Mouse (Mus musculus) limb, embryonic 14.5 days (tissue): Measurements from ENCODE around the gene Rfx3. TPM values are rescaled to one million over a fixed set of nuclear protein-coding genes. Genes with fewer than 3 reads are reported as not detected.

Experiments used
- ATAC-seq: fragments of 200-750 bp; cut with Nextera tagmentation; 2 replicates; pipeline ENCODE4 v1.8.0; 2017; ENCODE audit warnings: low read depth, moderate number of reproducible peaks, moderate TSS enrichment; ENCODE audit not compliant: low FRiP score
- DNase-seq: peaks from one replicate; pipeline ENCODE4 v3.0.0-alpha.2; 2015; ENCODE audit warnings: low spot score
- H3K27ac ChIP-seq: fragments of 300-500 bp; sonication (generic); replicated peaks from 2 replicates; pipeline ENCODE4 v1.5.1; 2014; ENCODE audit warnings: low read depth, mild to moderate bottlenecking, low read length, moderate library complexity, mixed read lengths
- H3K27me3 ChIP-seq: fragments of 300-500 bp; sonication (generic); 2 replicates; pipeline ENCODE4 v1.6.1; 2014; ENCODE audit warnings: low read length, mixed read lengths; ENCODE audit not compliant: control insufficient read depth, insufficient read depth
- H3K36me3 ChIP-seq: fragments of 300-500 bp; sonication (generic); 2 replicates; pipeline ENCODE4 v1.6.1; 2014; ENCODE audit warnings: mild to moderate bottlenecking, low read length, moderate library complexity, mixed read lengths; ENCODE audit not compliant: control insufficient read depth, insufficient read depth
- H3K4me1 ChIP-seq: fragments of 300-500 bp; sonication (generic); 2 replicates; pipeline ENCODE4 v1.6.1; 2014; ENCODE audit warnings: antibody characterized with exemption, low read length, mixed read lengths; ENCODE audit not compliant: control insufficient read depth, insufficient read depth
- H3K4me2 ChIP-seq: fragments of 300-500 bp; sonication (generic); replicated peaks from 2 replicates; pipeline ENCODE4 v1.6.1; 2014; ENCODE audit warnings: low read depth, mild to moderate bottlenecking, low read length, moderate library complexity; ENCODE audit not compliant: severe bottlenecking
- H3K4me3 ChIP-seq: fragments of 300-500 bp; sonication (generic); replicated peaks from 2 replicates; pipeline ENCODE4 v1.5.1; 2014; ENCODE audit warnings: low read length
- H3K9ac ChIP-seq: fragments of 300-500 bp; sonication (generic); 2 replicates; pipeline ENCODE4 v1.6.1; 2014; ENCODE audit warnings: mild to moderate bottlenecking, low read depth, low read length, moderate library complexity; ENCODE audit not compliant: severe bottlenecking
- H3K9me3 ChIP-seq: fragments of 300-500 bp; sonication (generic); 2 replicates; pipeline ENCODE4 v1.6.1; 2016; ENCODE audit warnings: low read length; ENCODE audit not compliant: control insufficient read depth
- POLR2A ChIP-seq: fragments of 200-500 bp; IDR thresholded peaks from 2 replicates; pipeline ENCODE4 v1.8.0; 2012; ENCODE audit warnings: inconsistent platforms, mild to moderate bottlenecking, moderate library complexity, borderline replicate concordance; ENCODE audit not compliant: insufficient read depth, insufficient read length; ENCODE audit errors: extremely low read depth
- WGBS: fragments of 180-500 bp; shearing (Covaris S2); extraction: QIAGEN DNeasy Blood & Tissue Kit; methylation state at CpG from one replicate; pipeline ENCODE4 v1.1.7; 2014; 5-methylcytosine and 5-hydroxymethylcytosine counted together
- polyA plus RNA-seq, 2 experiments: library from polyadenylated mRNA; depleted of rRNA in 1 of 2; stranded (reverse) in 1 of 2; unstranded in 1 of 2; fragments of >200 nt; fragmentation: Nextera tagmentation in 1 of 2; extraction: Ambion mirVana in 1 of 2; gene quantifications; 2 replicates each; pipeline versions ENCODE4 v1.2.1 to v1.2.3; 2012 to 2014

The Rfx3 gene
- polyA plus RNA-seq, 2 experiments: 5.7 to 9.6 TPM

DNA sequence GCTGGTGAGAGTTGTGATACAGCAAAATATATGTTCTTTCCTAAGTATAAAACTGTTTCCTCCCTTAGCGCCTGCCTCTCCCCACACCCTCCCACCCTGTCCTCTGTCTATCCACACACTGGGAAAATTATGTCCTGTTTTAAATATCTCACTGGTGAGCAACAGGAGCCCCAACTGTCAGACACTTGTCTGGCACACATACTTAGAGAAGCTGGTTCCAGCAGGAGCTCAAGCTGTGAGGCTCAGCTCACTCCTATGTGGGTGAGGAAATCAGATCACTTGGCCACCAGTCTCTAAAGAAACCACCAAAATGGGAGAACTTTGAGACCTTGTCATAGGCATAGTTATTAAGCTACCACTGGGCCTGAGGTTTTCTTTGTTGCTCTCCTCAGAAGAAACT is 7.5 kb downstream of the Rfx3 start:
- Histone ChIP-seq H3K4me3 (no peak overlapping the region), H3K9me3 (no peaks in the 10 kb centered on the region), H3K27ac (0 out of 2 replicates have a peak overlapping the region, but pooled peaks have one; percentile 33), H3K36me3 (no peaks in the 10 kb centered on the region), H3K27me3 (no peaks in the 10 kb centered on the region), H3K4me1 (peaks cover 9% of the 10 kb centered on the region), H3K9ac (no peak overlapping the region), H3K4me2 (no peak overlapping the region)
- WGBS: 33% methylated on average over 1 of the region's 1 CpGs
- DNase-seq (no peak), ATAC-seq (no peak)
- no peak for TF ChIP-seq POLR2A

DNA sequence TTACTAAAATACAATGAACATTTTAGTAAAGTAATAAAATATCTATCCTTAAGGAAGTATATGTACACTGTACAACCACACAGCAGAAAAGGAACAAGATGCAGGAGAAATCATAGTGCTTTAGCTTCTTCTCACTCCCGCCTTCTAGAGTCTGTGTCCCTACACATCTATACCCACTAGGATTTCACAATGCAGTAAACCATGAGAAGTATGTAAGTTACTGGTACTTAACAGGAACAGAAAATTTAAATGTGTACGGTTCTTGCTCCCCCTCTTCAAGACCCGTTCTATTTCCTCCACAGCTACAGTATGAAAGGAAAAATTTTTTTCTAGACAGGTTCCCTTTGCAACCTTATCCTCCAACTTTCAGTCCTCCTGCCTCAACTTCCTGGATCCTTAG is 8.3 kb downstream of the Rfx3 start:
- Histone ChIP-seq H3K27me3 (no peaks in the 10 kb centered on the region), H3K4me3 (no peak overlapping the region), H3K27ac (no peak overlapping the region), H3K4me1 (peaks cover 9% of the 10 kb centered on the region), H3K9me3 (no peaks in the 10 kb centered on the region), H3K4me2 (no peak overlapping the region), H3K9ac (no peak overlapping the region), H3K36me3 (no peaks in the 10 kb centered on the region)
- ATAC-seq (no peak), DNase-seq (no peak)
- WGBS: 50% methylated on average over 3 of the region's 3 CpGs
- no peak for TF ChIP-seq POLR2A

DNA sequence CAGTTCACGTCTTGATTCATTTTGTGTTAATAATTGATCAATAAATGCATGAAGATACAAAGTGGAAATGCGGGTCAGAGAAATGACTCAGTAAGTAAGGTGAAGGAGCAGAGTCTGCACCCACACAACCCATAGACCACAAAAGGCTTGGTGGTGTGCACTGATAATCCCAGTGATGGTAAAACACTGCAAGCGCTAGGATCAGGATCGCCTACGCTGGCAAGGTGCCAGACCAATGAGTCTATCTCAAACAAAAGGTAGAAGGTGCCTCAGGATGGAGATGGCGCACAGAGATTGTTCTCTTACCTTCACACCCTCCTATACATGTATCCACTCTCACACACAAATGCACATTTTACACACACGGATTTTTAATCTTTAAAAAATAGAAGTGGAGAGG is 18.2 kb downstream of the Rfx3 start:
- no peak for ATAC-seq
- Histone ChIP-seq H3K27me3 (no peaks in the 10 kb centered on the region), H3K36me3 (no peaks in the 10 kb centered on the region), H3K4me1 (no peaks in the 10 kb centered on the region), H3K4me2 (no peak overlapping the region), H3K4me3 (no peak overlapping the region), H3K9ac (no peak overlapping the region), H3K9me3 (no peaks in the 10 kb centered on the region), H3K27ac (no peak overlapping the region)
- TF ChIP-seq POLR2A: no peak
- DNase-seq: no peak
- WGBS: 91% methylated on average over 7 of the region's 7 CpGs

DNA sequence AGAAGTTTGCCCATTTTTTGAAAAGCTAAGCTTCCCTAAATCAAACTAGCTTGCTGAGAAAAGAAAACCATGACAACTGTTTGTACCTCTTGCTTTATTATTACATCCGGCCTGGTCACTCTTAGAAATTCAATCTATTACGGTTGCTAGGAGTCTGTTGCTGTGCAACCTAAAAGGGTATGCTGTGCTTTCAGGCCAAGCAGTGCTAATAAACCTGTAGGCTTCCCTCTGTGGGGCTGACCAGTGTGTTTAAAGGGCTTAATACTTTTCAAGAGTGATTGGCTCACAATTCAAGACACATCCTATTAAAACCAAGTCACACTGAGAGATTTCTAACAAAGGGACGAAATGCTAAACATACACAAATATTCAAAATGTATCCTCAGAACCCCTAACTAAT is 22.2 kb downstream of the Rfx3 start:
- H3K36me3 ChIP-seq: no peaks in the 10 kb centered on the region
- H3K9ac ChIP-seq: no peak overlapping the region
- no peak for TF ChIP-seq POLR2A
- H3K27ac ChIP-seq: no peak overlapping the region
- no peaks in the 10 kb centered on the region for H3K9me3 ChIP-seq
- H3K4me2 ChIP-seq: no peak overlapping the region
- ATAC-seq (no peak), DNase-seq (no peak)
- H3K4me3 ChIP-seq: no peak overlapping the region
- WGBS: 34% methylated on average over 3 of the region's 3 CpGs
- no peaks in the 10 kb centered on the region for H3K27me3 ChIP-seq
- H3K4me1 ChIP-seq: no peaks in the 10 kb centered on the region

DNA sequence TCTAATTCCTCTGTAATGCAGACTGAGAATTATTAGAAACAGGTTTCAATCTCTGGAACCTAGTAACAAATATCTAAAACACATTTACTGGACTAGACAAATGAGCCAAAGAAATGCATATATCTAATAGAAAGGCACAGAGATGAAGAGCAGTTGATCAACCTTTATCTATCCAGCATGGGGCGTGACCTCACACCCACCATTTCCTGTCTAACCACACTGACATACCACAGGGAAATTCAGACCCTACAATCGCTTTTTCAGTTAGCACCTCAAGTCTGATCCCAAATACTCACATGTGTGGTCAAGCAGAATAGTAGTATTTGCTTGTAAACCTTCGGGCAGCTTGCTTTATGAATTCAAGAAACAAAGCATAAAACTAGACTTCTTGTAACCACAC is 43.4 kb downstream of the Rfx3 start:
- no peak for TF ChIP-seq POLR2A

DNA sequence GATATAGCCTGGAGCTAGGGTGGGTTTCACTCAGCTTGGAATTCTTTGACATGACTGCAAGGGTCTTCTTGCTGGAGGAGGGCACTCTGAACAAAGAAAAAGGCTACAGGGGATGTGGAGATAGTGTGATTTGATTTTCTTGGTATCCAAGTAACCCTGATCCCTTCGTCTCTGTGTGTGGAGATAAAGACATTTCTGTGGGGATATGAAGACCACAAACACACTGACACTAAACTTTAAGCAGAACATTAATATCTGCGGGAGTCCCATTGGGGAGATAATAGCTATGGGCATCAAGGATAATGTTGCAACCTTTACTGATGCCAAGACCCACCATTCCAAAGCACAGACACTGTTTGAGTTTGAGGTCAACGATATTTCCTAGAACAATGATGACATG is 49.7 kb downstream of the Rfx3 start:
- 95% methylated on average over 3 of the region's 3 CpGs for WGBS
- no peak for ATAC-seq
- no peaks in the 10 kb centered on the region for H3K27me3 ChIP-seq
- DNase-seq: no peak
- no peak overlapping the region for H3K4me2 ChIP-seq
- no peak overlapping the region for H3K27ac ChIP-seq
- H3K9ac ChIP-seq: no peak overlapping the region
- H3K36me3 ChIP-seq: no peaks in the 10 kb centered on the region
- no peak for TF ChIP-seq POLR2A
- no peaks in the 10 kb centered on the region for H3K9me3 ChIP-seq
- H3K4me1 ChIP-seq: no peaks in the 10 kb centered on the region
- no peak overlapping the region for H3K4me3 ChIP-seq

More for the DNA sequence above, 43.4 kb downstream of the Rfx3 start:
- Histone ChIP-seq H3K27ac (no peak overlapping the region), H3K9me3 (no peaks in the 10 kb centered on the region), H3K9ac (no peak overlapping the region), H3K36me3 (no peaks in the 10 kb centered on the region), H3K4me3 (no peak overlapping the region), H3K27me3 (no peaks in the 10 kb centered on the region), H3K4me1 (no peaks in the 10 kb centered on the region), H3K4me2 (no peak overlapping the region)
- ATAC-seq: no peak
- 65% methylated on average over 3 of the region's 3 CpGs for WGBS
- no peak for DNase-seq
